Mouse (Mus musculus) CH12.LX (cell line): ENCODE measurements around the gene Gm19684. TPM values are rescaled to one million over a fixed set of nuclear protein-coding genes. Genes with fewer than 3 reads are reported as not detected.

Experiments
- polyA plus RNA-seq: library from polyadenylated mRNA; unstranded; fragments of >175 nt; gene quantifications from 2 replicates; pipeline ENCODE4 v1.2.1, GENCODE M21; 2012; ENCODE audit warnings: low read depth; ENCODE audit not compliant: insufficient read length
- total RNA-seq, 2 experiments: library from RNA; depleted of rRNA; stranded (reverse); fragments of 300-350 nt in 1 of 2; fragments of >200 nt in 1 of 2; gene quantifications; 2 replicates each; pipeline ENCODE4 v1.2.3; 2012 to 2014

Gene Gm19684
- total and polyA plus RNA-seq, 3 experiments: 0.35 to 0.93 (median 0.55) TPM

Other genes with a start within 250 kb of the Gm19684 start
Only the 20 nearest of the 21 such genes appear.
- gene Dhx16, start 241.9 kb upstream of the Gm19684 start, total RNA-seq (2012; rRNA removed): 75.3 and 81.0 TPM in 2 replicates
- gene Dhx16, start 241.9 kb upstream of the Gm19684 start, total RNA-seq (2014; rRNA removed): 74.8 and 75.0 TPM in 2 replicates
- 84.4 and 107 TPM in 2 replicates for gene Dhx16, start 241.9 kb upstream of the Gm19684 start, polyA plus RNA-seq
- gene 2310061I04Rik, start 224.2 kb upstream of the Gm19684 start, total RNA-seq (2012; rRNA removed): 7.1 and 8.7 TPM in 2 replicates
- gene 2310061I04Rik, start 224.2 kb upstream of the Gm19684 start, total RNA-seq (2014; rRNA removed): 4.2 and 5.7 TPM in 2 replicates
- gene 2310061I04Rik, start 224.2 kb upstream of the Gm19684 start, polyA plus RNA-seq: 39.5 and 46.4 TPM in 2 replicates
- 12.5 and 14.5 TPM in 2 replicates for gene Atat1, start 211.6 kb upstream of the Gm19684 start, total RNA-seq (2012; rRNA removed)
- 5.2 and 5.7 TPM in 2 replicates for gene Atat1, start 211.6 kb upstream of the Gm19684 start, total RNA-seq (2014; rRNA removed)
- 9.9 and 10.4 TPM in 2 replicates for gene Atat1, start 211.6 kb upstream of the Gm19684 start, polyA plus RNA-seq
- gene Mrps18b, start 205.3 kb upstream of the Gm19684 start, total RNA-seq (2012; rRNA removed): 108 and 135 TPM in 2 replicates
- 135 and 148 TPM in 2 replicates for gene Mrps18b, start 205.3 kb upstream of the Gm19684 start, total RNA-seq (2014; rRNA removed)
- 172 and 180 TPM in 2 replicates for gene Mrps18b, start 205.3 kb upstream of the Gm19684 start, polyA plus RNA-seq
- gene Ppp1r10, start 205.2 kb upstream of the Gm19684 start, total RNA-seq (2012; rRNA removed): 31.6 TPM in 2 replicates
- gene Ppp1r10, start 205.2 kb upstream of the Gm19684 start, total RNA-seq (2014; rRNA removed): 10.7 and 14.5 TPM in 2 replicates
- gene Ppp1r10, start 205.2 kb upstream of the Gm19684 start, polyA plus RNA-seq: 69.9 and 70.3 TPM in 2 replicates
- 110 and 136 TPM in 2 replicates for gene Abcf1, start 151.9 kb upstream of the Gm19684 start, total RNA-seq (2012; rRNA removed)
- gene Abcf1, start 151.9 kb upstream of the Gm19684 start, total RNA-seq (2014; rRNA removed): 52.8 and 52.9 TPM in 2 replicates
- gene Abcf1, start 151.9 kb upstream of the Gm19684 start, polyA plus RNA-seq: 290 and 352 TPM in 2 replicates
- 24.3 and 29.0 TPM in 2 replicates for gene Gnl1, start 141.8 kb upstream of the Gm19684 start, total RNA-seq (2012; rRNA removed)
- gene Gnl1, start 141.8 kb upstream of the Gm19684 start, total RNA-seq (2014; rRNA removed): 15.9 and 18.7 TPM in 2 replicates
- 33.4 and 41.1 TPM in 2 replicates for gene Gnl1, start 141.8 kb upstream of the Gm19684 start, polyA plus RNA-seq
- gene Prr3, start 141.4 kb upstream of the Gm19684 start, total RNA-seq (2012; rRNA removed): 5.5 and 8.3 TPM in 2 replicates
- gene Prr3, start 141.4 kb upstream of the Gm19684 start, total RNA-seq (2014; rRNA removed): 2.3 and 4.0 TPM in 2 replicates
- gene Prr3, start 141.4 kb upstream of the Gm19684 start, polyA plus RNA-seq: 30.6 and 32.0 TPM in 2 replicates
- 9.8 and 16.1 TPM in 2 replicates for gene H2-T24, start 101.1 kb upstream of the Gm19684 start, total RNA-seq (2012; rRNA removed)
- 6.6 and 7.6 TPM in 2 replicates for gene H2-T24, start 101.1 kb upstream of the Gm19684 start, total RNA-seq (2014; rRNA removed)
- 8.9 and 9.3 TPM in 2 replicates for gene H2-T24, start 101.1 kb upstream of the Gm19684 start, polyA plus RNA-seq
- 21.8 and 23.0 TPM in 2 replicates for gene H2-T23, start 88.8 kb upstream of the Gm19684 start, total RNA-seq (2012; rRNA removed)
- 35.6 and 38.8 TPM in 2 replicates for gene H2-T23, start 88.8 kb upstream of the Gm19684 start, total RNA-seq (2014; rRNA removed)
- 42.1 and 75.0 TPM in 2 replicates for gene H2-T23, start 88.8 kb upstream of the Gm19684 start, polyA plus RNA-seq
- gene H2-T22, start 78.9 kb upstream of the Gm19684 start, total RNA-seq (2012; rRNA removed): 9.6 and 10.6 TPM in 2 replicates
- gene H2-T22, start 78.9 kb upstream of the Gm19684 start, total RNA-seq (2014; rRNA removed): 14.9 and 16.4 TPM in 2 replicates
- 19.8 and 26.1 TPM in 2 replicates for gene H2-T22, start 78.9 kb upstream of the Gm19684 start, polyA plus RNA-seq
- 0.80 and 1.1 TPM in 2 replicates for gene Gm6034, start 78.7 kb upstream of the Gm19684 start, total RNA-seq (2012; rRNA removed)
- gene Gm6034, start 78.7 kb upstream of the Gm19684 start, total RNA-seq (2014; rRNA removed): 0.42 TPM in 1 of 2 replicates, not detected in the other
- 1.7 and 2.1 TPM in 2 replicates for gene Gm6034, start 78.7 kb upstream of the Gm19684 start, polyA plus RNA-seq
- gene Gm11127, start 63.3 kb upstream of the Gm19684 start, total RNA-seq (2012; rRNA removed): 23.8 and 25.1 TPM in 2 replicates
- 1.2 and 2.0 TPM in 2 replicates for gene Gm11127, start 63.3 kb upstream of the Gm19684 start, total RNA-seq (2014; rRNA removed)
- gene Gm11127, start 63.3 kb upstream of the Gm19684 start, polyA plus RNA-seq: 0.27 and 0.37 TPM in 2 replicates
- not detected in 2 replicates for gene Gm7030, start 7.7 kb downstream of the Gm19684 start, total RNA-seq (2012; rRNA removed)
- not detected in 2 replicates for gene Gm7030, start 7.7 kb downstream of the Gm19684 start, total RNA-seq (2014; rRNA removed)
- gene Gm7030, start 7.7 kb downstream of the Gm19684 start, polyA plus RNA-seq: not detected in 2 replicates
- gene Gm8909, start 46.9 kb downstream of the Gm19684 start, total RNA-seq (2012; rRNA removed): 0.25 and 0.38 TPM in 2 replicates
- gene Gm8909, start 46.9 kb downstream of the Gm19684 start, total RNA-seq (2014; rRNA removed): not detected in 2 replicates
- gene Gm8909, start 46.9 kb downstream of the Gm19684 start, polyA plus RNA-seq: 16.5 and 35.5 TPM in 2 replicates
- gene H2-T3, start 68.6 kb downstream of the Gm19684 start, total RNA-seq (2012; rRNA removed): not detected in 2 replicates
- gene H2-T3, start 68.6 kb downstream of the Gm19684 start, total RNA-seq (2014; rRNA removed): not detected in 2 replicates
- 0.74 and 1.3 TPM in 2 replicates for gene H2-T3, start 68.6 kb downstream of the Gm19684 start, polyA plus RNA-seq
- gene Rpp21, start 136.4 kb downstream of the Gm19684 start, total RNA-seq (2012; rRNA removed): 53.8 and 59.7 TPM in 2 replicates
- 22.5 and 25.4 TPM in 2 replicates for gene Rpp21, start 136.4 kb downstream of the Gm19684 start, total RNA-seq (2014; rRNA removed)
- gene Rpp21, start 136.4 kb downstream of the Gm19684 start, polyA plus RNA-seq: 44.2 and 50.5 TPM in 2 replicates
- 10.4 and 12.6 TPM in 2 replicates for gene Trim39, start 150.6 kb downstream of the Gm19684 start, total RNA-seq (2012; rRNA removed)
- gene Trim39, start 150.6 kb downstream of the Gm19684 start, total RNA-seq (2014; rRNA removed): 11.1 and 12.3 TPM in 2 replicates
- gene Trim39, start 150.6 kb downstream of the Gm19684 start, polyA plus RNA-seq: 14.2 and 14.5 TPM in 2 replicates
- gene H2-M10.2, start 164.8 kb downstream of the Gm19684 start, total RNA-seq (2012; rRNA removed): 6.0 and 7.0 TPM in 2 replicates
- not detected in 2 replicates for gene H2-M10.2, start 164.8 kb downstream of the Gm19684 start, total RNA-seq (2014; rRNA removed)
- gene H2-M10.2, start 164.8 kb downstream of the Gm19684 start, polyA plus RNA-seq: 0.26 TPM in 1 of 2 replicates, not detected in the other
- 16.7 and 21.4 TPM in 2 replicates for gene H2-M10.1, start 204.5 kb downstream of the Gm19684 start, total RNA-seq (2012; rRNA removed)
- gene H2-M10.1, start 204.5 kb downstream of the Gm19684 start, total RNA-seq (2014; rRNA removed): 0.43 and 0.78 TPM in 2 replicates
- gene H2-M10.1, start 204.5 kb downstream of the Gm19684 start, polyA plus RNA-seq: 0.66 and 1.5 TPM in 2 replicates